Mouse (Mus musculus) inflammation-experienced regulatory T-cells, adult 6 months (primary cell): ENCODE data around the gene Rab3d. TPM values are rescaled to one million over a fixed set of nuclear protein-coding genes. Genes with fewer than 3 reads are reported as not detected.
A peak's percentile ranks its signal among the peaks of the same experiment; 100 is the strongest.

Source experiments
- ATAC-seq: one replicate; pipeline ENCODE4 v1.8.0; 2017
- polyA plus RNA-seq, 3 experiments: library from polyadenylated mRNA; unstranded; fragments of 100-300 nt; shearing (Covaris generic); gene quantifications; one replicate each; pipeline ENCODE4 v1.2.1; 2017

Gene Rab3d
- polyA plus RNA-seq, 3 experiments from 2014 or later, result 7.4 to 9.6 (median 8.9) TPM

GRCm38 (mm10) chr9:21937711-21938175 lies 19.8 kb upstream of the Rab3d start:
- ATAC-seq, result no peak

GRCm38 (mm10) chr9:21936692-21937570 lies 18.9 kb upstream of the Rab3d start, which contains the start of gene Plppr2:
Gene Plppr2, plus strand, starts transcription at chr9:21937033.
- peak; percentile 97 for ATAC-seq

GRCm38 (mm10) chr9:21935466-21936131 lies 17.6 kb upstream of the Rab3d start:
- ATAC-seq, result no peak

- no peak for ATAC-seq
These were observed 16.0 kb upstream of the Rab3d start for GRCm38 (mm10) chr9:21934021-21934420.

- no peak for ATAC-seq
These were observed 14.6 kb upstream of the Rab3d start for GRCm38 (mm10) chr9:21932445-21933137.

GRCm38 (mm10) chr9:21932006-21932405 lies 14.0 kb upstream of the Rab3d start:
- no peak for ATAC-seq

GRCm38 (mm10) chr9:21929208-21929607 lies 11.2 kb upstream of the Rab3d start:
- ATAC-seq, result no peak

- ATAC-seq, result peak; percentile 56
These were observed 9.3 kb upstream of the Rab3d start, which contains the start of the genes Ccdc159 and Tmem205 for GRCm38 (mm10) chr9:21927208-21927753. Gene Ccdc159, plus strand, starts transcription at chr9:21927471. Gene Tmem205, minus strand, starts transcription at chr9:21927556.

- ATAC-seq, result no peak
These were observed 8.8 kb upstream of the Rab3d start for GRCm38 (mm10) chr9:21926784-21927183.

- no peak for ATAC-seq
These were observed 8.2 kb upstream of the Rab3d start for GRCm38 (mm10) chr9:21926155-21926554.

GRCm38 (mm10) chr9:21925506-21925905 lies 7.5 kb upstream of the Rab3d start:
- ATAC-seq, result no peak

- no peak for ATAC-seq
These were observed 7.0 kb upstream of the Rab3d start for GRCm38 (mm10) chr9:21925034-21925433.

GRCm38 (mm10) chr9:21924099-21924493 lies 6.1 kb upstream of the Rab3d start:
- ATAC-seq, result no peak

GRCm38 (mm10) chr9:21923490-21924098 lies 5.6 kb upstream of the Rab3d start:
- ATAC-seq, result no peak

- ATAC-seq, result no peak
These were observed 5.0 kb upstream of the Rab3d start for GRCm38 (mm10) chr9:21923036-21923435.

- no peak for ATAC-seq
These were observed 846 bp upstream of the Rab3d start for GRCm38 (mm10) chr9:21918692-21919384.

- peak; percentile 9 for ATAC-seq
These were observed 428 bp downstream of the Rab3d start for GRCm38 (mm10) chr9:21917493-21918034.

GRCm38 (mm10) chr9:21916851-21917492 lies 1.0 kb downstream of the Rab3d start:
- no peak for ATAC-seq

- ATAC-seq, result no peak
These were observed 8.3 kb downstream of the Rab3d start for GRCm38 (mm10) chr9:21909474-21910223.

- ATAC-seq, result no peak
These were observed 9.8 kb downstream of the Rab3d start for GRCm38 (mm10) chr9:21908216-21908615.
